Mouse (Mus musculus) kidney, postnatal 25 days (tissue): ENCODE results near the gene Celf2.

ENCODE experiments used
- DNase-seq, 2 experiments: peaks; one replicate each; pipeline ENCODE4 v3.0.0; 2021; ENCODE audit warnings: mixed read lengths in 2 of 2

The Celf2 gene

GRCm38 (mm10) chr2:7173271-7174064, 335.9 kb downstream of the Celf2 start:
- peak in 1 of 2 experiments; percentile 43 for DNase-seq

GRCm38 (mm10) chr2:7171087-7171696, 338.2 kb downstream of the Celf2 start:
- DNase-seq = no peak

- no peak for DNase-seq
Measured at GRCm38 (mm10) chr2:7165786-7166185, 343.6 kb downstream of the Celf2 start.

GRCm38 (mm10) chr2:7160108-7160507, 349.3 kb downstream of the Celf2 start:
- no peak for DNase-seq

- no peak for DNase-seq
Measured at GRCm38 (mm10) chr2:7147303-7147702, 362.1 kb downstream of the Celf2 start.

GRCm38 (mm10) chr2:7145541-7146043, 363.8 kb downstream of the Celf2 start:
- no peak for DNase-seq

GRCm38 (mm10) chr2:7144871-7145270, 364.5 kb downstream of the Celf2 start:
- DNase-seq = no peak

GRCm38 (mm10) chr2:7123366-7123765, 386.0 kb downstream of the Celf2 start:
- DNase-seq = no peak

GRCm38 (mm10) chr2:7115801-7116200, 393.6 kb downstream of the Celf2 start:
- DNase-seq = no peak

GRCm38 (mm10) chr2:7115161-7115560, 394.2 kb downstream of the Celf2 start:
- DNase-seq = no peak

- DNase-seq = no peak
Measured at GRCm38 (mm10) chr2:7113738-7114137, 395.6 kb downstream of the Celf2 start.

- DNase-seq = no peak
Measured at GRCm38 (mm10) chr2:7112156-7112813, 397.1 kb downstream of the Celf2 start.

- DNase-seq = no peak
Measured at GRCm38 (mm10) chr2:7093414-7093813, 415.9 kb downstream of the Celf2 start.

GRCm38 (mm10) chr2:7092641-7093040, 416.7 kb downstream of the Celf2 start:
- no peak for DNase-seq

- DNase-seq = no peak
Measured at GRCm38 (mm10) chr2:7090496-7090895, 418.9 kb downstream of the Celf2 start.

- DNase-seq = peak; percentile 10 to 41
Measured at GRCm38 (mm10) chr2:7089069-7089834, 420.1 kb downstream of the Celf2 start.

GRCm38 (mm10) chr2:7088536-7088935, 420.8 kb downstream of the Celf2 start:
- no peak for DNase-seq

- no peak for DNase-seq
Measured at GRCm38 (mm10) chr2:7087480-7087879, 421.9 kb downstream of the Celf2 start.

- peak in 1 of 2 experiments; percentile 17 for DNase-seq
Measured at GRCm38 (mm10) chr2:7083489-7084090, 425.8 kb downstream of the Celf2 start.

GRCm38 (mm10) chr2:7082376-7083025, 426.9 kb downstream of the Celf2 start:
- no peak for DNase-seq
